32 mouse cellular contexts compared by ENCODE assay signal in genomic region chr5:119810994-119811690, GRCm38 (mm10). TPM values are rescaled to one million over a fixed set of nuclear protein-coding genes. Genes with fewer than 3 reads are reported as not detected.
DNase-seq lines count a peak whose midpoint lies in the region; ATAC-seq and TF ChIP-seq lines count a peak whose summit lies in the region.
"Had no signal": no experiment of that assay in that cellular context is flagged by ENCODE, and none has a peak within 500 bp of the region (broad histone marks: within the 10 kb centered on the region; RNA-seq: fewer than 3 reads in every experiment).

No protein-coding gene starts in this region.

- no peak for TF ChIP-seq POLR2A in lung, adult 2 months (IDR thresholded peaks at IDR 0.05; ENCODE audit: borderline replicate concordance, extremely low read depth, low read depth, low read length)

- DNase-seq in lung, adult 2 months, result no peak
- DNase-seq in lung, postnatal 10 days, result peak; percentile 88
- no peak for DNase-seq in adrenal gland, postnatal 10 days
- no peak for DNase-seq in midbrain, embryonic 10.5 days (ENCODE audit: low spot score)
- DNase-seq: adrenal gland, postnatal 14 days; cerebellum, adult 11-12 months; cerebellum, adult 9-11 months; embryo, embryonic 11 days; forebrain, postnatal 0 days; kidney, adult 9 months; kidney, postnatal 10 days; layer of hippocampus, postnatal 36 days; left cerebral cortex, postnatal 4 days; liver; right cerebral cortex, postnatal 25 days; spleen, adult 18-20 months; thymus, postnatal 14 days had no signal

- TF ChIP-seq CTCF in lung, adult 2 months (IDR thresholded peaks at IDR 0.05; ENCODE audit: insufficient read depth, low read length), result no peak

- H3K4me3 ChIP-seq in heart, embryonic 12.5 days, result no peak overlapping the region
- no peak overlapping the region for H3K4me3 ChIP-seq in heart, embryonic 11.5 days (ENCODE audit: low read depth, low read length)
- no peak overlapping the region for H3K4me3 ChIP-seq in lung, embryonic 15.5 days
- H3K4me3 ChIP-seq in lung, adult 2 months (replicated peaks; ENCODE audit: extremely low read depth, low read depth, low read length), result no peak overlapping the region
- no peak overlapping the region for H3K4me3 ChIP-seq in midbrain, embryonic 10.5 days
- H3K4me3 ChIP-seq: embryonic facial prominence, embryonic 12.5 days; forebrain, embryonic 10.5 days had no signal

- H3K27ac ChIP-seq in heart, embryonic 12.5 days (ENCODE audit: poor library complexity, severe bottlenecking), result peak overlapping the region; percentile 11; the same call in 1 of the 2 replicates
- H3K27ac ChIP-seq in heart, embryonic 11.5 days (ENCODE audit: low read depth, low read length), result no peak overlapping the region
- peak overlapping the region; percentile 87 for H3K27ac ChIP-seq in lung, embryonic 15.5 days
- H3K27ac ChIP-seq in midbrain, embryonic 10.5 days (replicated peaks), result no peak overlapping the region
- H3K27ac ChIP-seq: embryonic facial prominence, embryonic 12.5 days; forebrain, embryonic 10.5 days; hindbrain, embryonic 14.5 days; liver, embryonic 14.5 days had no signal

- 0 out of 2 replicates have a peak, but pooled peaks cover 3% of the 10 kb centered on the region for H3K9me3 ChIP-seq in heart, embryonic 12.5 days (replicated peaks)
- H3K9me3 ChIP-seq in heart, embryonic 11.5 days (replicated peaks; ENCODE audit: control insufficient read depth, low read length), result no peaks in the 10 kb centered on the region
- H3K9me3 ChIP-seq in lung, embryonic 15.5 days, result no peaks in the 10 kb centered on the region
- peaks cover 6% of the 10 kb centered on the region; the same call in 1 of the 2 replicates for H3K9me3 ChIP-seq in midbrain, embryonic 10.5 days (replicated peaks)

- ATAC-seq in heart, embryonic 12.5 days (ENCODE audit: insufficient number of reproducible peaks, low FRiP score), result no peak
- ATAC-seq in heart, embryonic 11.5 days (replicated peaks; ENCODE audit: insufficient number of reproducible peaks, low FRiP score, low TSS enrichment), result no peak
- peak; percentile 89 for ATAC-seq in lung, embryonic 15.5 days (ENCODE audit: borderline replicate concordance, extremely low read depth, low FRiP score, low TSS enrichment)
- ATAC-seq: forebrain, postnatal 0 days; intestine, postnatal 0 days; midbrain, embryonic 16.5 days; Patski had no signal

- peaks cover 25% of the 10 kb centered on the region for H3K27me3 ChIP-seq in heart, embryonic 12.5 days (replicated peaks)
- peaks cover 19% of the 10 kb centered on the region for H3K27me3 ChIP-seq in heart, embryonic 11.5 days (ENCODE audit: control insufficient read depth, insufficient read depth, low read length)
- peaks cover 38% of the 10 kb centered on the region for H3K27me3 ChIP-seq in lung, embryonic 15.5 days
- H3K27me3 ChIP-seq in midbrain, embryonic 10.5 days (ENCODE audit: low read depth, poor library complexity, severe bottlenecking), result peaks cover 91% of the 10 kb centered on the region

- no peaks in the 10 kb centered on the region for H3K36me3 ChIP-seq in heart, embryonic 12.5 days
- H3K36me3 ChIP-seq in heart, embryonic 11.5 days (ENCODE audit: control insufficient read depth, insufficient read depth, low read length), result no peaks in the 10 kb centered on the region
- no peaks in the 10 kb centered on the region for H3K36me3 ChIP-seq in lung, embryonic 15.5 days
- no peaks in the 10 kb centered on the region for H3K36me3 ChIP-seq in midbrain, embryonic 10.5 days
- H3K36me3 ChIP-seq: embryonic facial prominence, embryonic 12.5 days; forebrain, embryonic 10.5 days had no signal

- WGBS in heart, embryonic 12.5 days, result 33% methylated on average over 12 of the region's 12 CpGs
- 42% methylated on average over 12 of the region's 12 CpGs for WGBS in heart, embryonic 11.5 days (ENCODE audit: insufficient replicate concordance)
- 27% methylated on average over 12 of the region's 12 CpGs for WGBS in lung, embryonic 15.5 days
- 41% methylated on average over 12 of the region's 12 CpGs for whole genome bisulfite sequencing in lung, adult 2 months
- WGBS in midbrain, embryonic 10.5 days, result 60% methylated on average over 12 of the region's 12 CpGs

- H3K4me1 ChIP-seq in heart, embryonic 12.5 days (replicated peaks), result peaks cover 7% of the 10 kb centered on the region
- peaks cover 9% of the 10 kb centered on the region; the same call in 1 of the 2 replicates for H3K4me1 ChIP-seq in heart, embryonic 11.5 days (ENCODE audit: control insufficient read depth, insufficient read depth, low read length)
- H3K4me1 ChIP-seq in lung, embryonic 15.5 days, result peaks cover 30% of the 10 kb centered on the region
- H3K4me1 ChIP-seq in lung, adult 2 months (ENCODE audit: control insufficient read depth, insufficient read depth, low read length), result no peaks in the 10 kb centered on the region
- H3K4me1 ChIP-seq in midbrain, embryonic 10.5 days, result no peaks in the 10 kb centered on the region
- H3K4me1 ChIP-seq: embryonic facial prominence, embryonic 12.5 days; forebrain, embryonic 10.5 days had no signal

- no peak overlapping the region for H3K9ac ChIP-seq in heart, embryonic 12.5 days
- H3K9ac ChIP-seq in heart, embryonic 11.5 days (ENCODE audit: low read depth, low read length), result no peak overlapping the region
- no peak overlapping the region for H3K9ac ChIP-seq in lung, embryonic 15.5 days
- H3K9ac ChIP-seq: embryonic facial prominence, embryonic 12.5 days; forebrain, postnatal 0 days; hindbrain, embryonic 14.5 days; liver, embryonic 14.5 days had no signal

- no peak overlapping the region for H3K4me2 ChIP-seq in heart, embryonic 12.5 days
- no peak overlapping the region; the same call in 1 of the 2 replicates for H3K4me2 ChIP-seq in heart, embryonic 11.5 days
- no peak overlapping the region for H3K4me2 ChIP-seq in lung, embryonic 15.5 days
- H3K4me2 ChIP-seq: embryonic facial prominence, embryonic 12.5 days; hindbrain, embryonic 14.5 days; midbrain, embryonic 11.5 days had no signal

RNA-seq across cellular contexts. Expression of gene Tbx5, which starts 21.3 kb away (rescaled TPM):
- polyA plus RNA-seq in heart, embryonic 12.5 days (2016; fragmentation: Nextera tagmentation; extraction: Ambion mirVana), result 42.6 and 45.6 TPM in 2 replicates
- 40.1 and 41.1 TPM in 2 replicates for polyA plus RNA-seq in heart, embryonic 11.5 days (2014; fragmentation: Nextera tagmentation; extraction: Ambion mirVana)
- 50.1 and 55.7 TPM in 2 replicates for polyA plus RNA-seq in lung, embryonic 15.5 days (2015; fragmentation: Nextera tagmentation; extraction: Ambion mirVana)
- 26.9 and 28.2 TPM in 2 replicates for polyA plus RNA-seq in lung, adult 2 months (2012; rRNA removed)
- 1 to 10 TPM; 2.3 to 2.9 TPM for total RNA-seq in adrenal gland, postnatal 10 days (2021)
- 0.10 and 0.20 TPM in 2 replicates for polyA plus RNA-seq in midbrain, embryonic 10.5 days (2016; fragmentation: Nextera tagmentation; extraction: Ambion mirVana)
- total RNA-seq: hematopoietic stem cell, adult 5-6 weeks; layer of hippocampus, postnatal 36 days; left cerebral cortex, postnatal 4 days; MEL; neutrophil, adult 5-6 weeks had no signal
- polyA plus RNA-seq: forebrain, postnatal 0 days; intestine, postnatal 0 days; large intestine, adult 2 months; midbrain, embryonic 11.5 days; midbrain, embryonic 16.5 days; Patski had no signal

Comparison
In these comparisons a context has a peak if more than half of its experiments do, and no peak if none do; other contexts are left out.
1. H3K27ac ChIP-seq: peak in heart, embryonic 12.5 days (single experiment) and lung, embryonic 15.5 days (single experiment); none in heart, embryonic 11.5 days (single experiment) and midbrain, embryonic 10.5 days (single experiment).
2. RNA of gene Tbx5, which starts 21.3 kb away (polyA plus RNA-seq): 50.1 to 55.7 TPM in lung, embryonic 15.5 days, 42.6 to 45.6 TPM in heart, embryonic 12.5 days, 40.1 to 41.1 TPM in heart, embryonic 11.5 days and 26.9 to 28.2 TPM in lung, adult 2 months; 0.10 to 0.20 TPM in midbrain, embryonic 10.5 days; every median in the first group is over 10 times any median in the second.